Mouse (Mus musculus): ENCODE data around the gene Lce1l.

GRCm38 (mm10) chr3:92851186-92851585 is at the start of gene Lce1l:
- TF ChIP-seq POLR2A (IDR thresholded peaks at IDR 0.05; ENCODE audit: low read depth, low read length) (no peak), CTCF (conservative IDR thresholded peaks at IDR 0.05; ENCODE audit: insufficient read depth, insufficient read length, low read depth, low read length) (no peak)

Measured in kidney, adult 2 months (tissue).